Mouse (Mus musculus) brain, embryonic 14.5 days (tissue): ENCODE data around the gene Sync.

Experiments used
- CTCF ChIP-seq: fragments of 200-500 bp; IDR thresholded peaks from 2 replicates; pipeline ENCODE4 v1.5.1; 2012; ENCODE audit warnings: inconsistent platforms, mild to moderate bottlenecking, moderate library complexity, borderline replicate concordance; ENCODE audit not compliant: insufficient read depth, insufficient read length; ENCODE audit errors: extremely low read depth
- POLR2A ChIP-seq: fragments of 200-500 bp; IDR thresholded peaks from 2 replicates; pipeline ENCODE4 v1.6.1; 2012; ENCODE audit warnings: mild to moderate bottlenecking, inconsistent platforms, borderline replicate concordance; ENCODE audit not compliant: poor library complexity, insufficient read depth, insufficient read length, severe bottlenecking; ENCODE audit errors: extremely low read depth

DNA sequence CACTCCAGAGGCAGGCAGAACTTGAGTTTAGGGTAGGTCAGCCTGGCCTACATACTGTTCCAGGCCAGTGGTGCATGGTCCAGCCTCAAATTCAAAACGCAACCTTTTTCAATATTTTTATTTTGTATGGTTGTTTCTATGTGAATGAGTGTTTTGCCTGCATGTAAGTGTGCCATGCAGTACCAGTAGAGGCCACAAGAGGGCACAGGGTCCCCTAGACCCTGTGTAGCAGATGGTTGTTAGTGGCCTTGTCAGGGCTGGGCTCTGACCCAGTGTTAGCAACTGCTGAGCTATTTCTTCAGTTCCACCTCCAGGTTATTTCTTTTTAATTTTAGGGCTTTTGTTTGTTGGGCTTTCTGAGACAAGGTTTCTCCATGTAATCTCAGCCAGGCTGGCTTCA is 63.2 kb downstream of the Sync start:
- no peak for TF ChIP-seq POLR2A
- TF ChIP-seq CTCF, result peak; percentile 91
